Mouse (Mus musculus) CH12.LX (cell line): ENCODE measurements around the gene Hilpda. TPM values are rescaled to one million over a fixed set of nuclear protein-coding genes. Genes with fewer than 3 reads are reported as not detected.

Source experiments
- DNase-seq: peaks from one replicate; pipeline ENCODE4 v3.0.0-alpha.2; 2013; ENCODE audit errors: extremely low read depth
- H3K27ac ChIP-seq: 2 replicates; pipeline ENCODE4 v1.5.1; 2012; ENCODE audit warnings: low read depth, mild to moderate bottlenecking, control low read depth, moderate library complexity; ENCODE audit not compliant: insufficient read depth
- H3K27me3 ChIP-seq: replicated peaks from 2 replicates; pipeline ENCODE3; 2012; ENCODE audit warnings: inconsistent platforms
- H3K36me3 ChIP-seq, 2 experiments: replicated peaks in 1 of 2; 2 replicates each; pipeline versions ENCODE3 to v1.6.1; 2012; ENCODE audit warnings: inconsistent platforms in 1 of 2, low read length in 1 of 2, mild to moderate bottlenecking in 1 of 2, mixed read lengths in 1 of 2, moderate library complexity in 1 of 2; ENCODE audit not compliant: control insufficient read depth in 1 of 2, insufficient read depth in 1 of 2
- H3K4me1 ChIP-seq, 2 experiments: 2 replicates each; pipeline ENCODE4 v1.6.1; 2012; ENCODE audit warnings: inconsistent platforms in 1 of 2, moderate library complexity in 1 of 2; ENCODE audit not compliant: insufficient read depth in 2 of 2, control insufficient read depth in 1 of 2
- H3K4me2 ChIP-seq: 2 replicates; pipeline ENCODE4 v1.6.1; 2012; ENCODE audit warnings: low read depth, mild to moderate bottlenecking, control low read depth; ENCODE audit not compliant: poor library complexity, insufficient read depth, severe bottlenecking
- H3K4me3 ChIP-seq, 3 experiments: fragments of 150-350 bp in 1 of 3; sonication (generic) in 1 of 3; replicated peaks in 1 of 3; 2 replicates each; pipeline versions ENCODE3 to v1.5.1; 2011 to 2012; ENCODE audit warnings: low read depth in 2 of 3, low read length in 2 of 3, mild to moderate bottlenecking in 2 of 3, moderate library complexity in 2 of 3, control low read depth in 1 of 3, improper control_type of control experiment in 1 of 3, inconsistent platforms in 1 of 3, mixed read lengths in 1 of 3; ENCODE audit not compliant: poor library complexity in 1 of 3
- H3K79me2 ChIP-seq: replicated peaks from 2 replicates; pipeline ENCODE4 v1.6.1; 2012; ENCODE audit warnings: mild to moderate bottlenecking, moderate library complexity; ENCODE audit not compliant: control insufficient read depth, poor library complexity, insufficient read depth, severe bottlenecking; ENCODE audit errors: extremely low read depth
- H3K9ac ChIP-seq: 2 replicates; pipeline ENCODE4 v1.6.1; 2012; ENCODE audit warnings: low read depth, mild to moderate bottlenecking, control low read depth, moderate library complexity; ENCODE audit not compliant: insufficient read depth
- H3K9me3 ChIP-seq: replicated peaks from 2 replicates; pipeline ENCODE3; 2012; ENCODE audit warnings: low read length, inconsistent platforms, mixed read lengths
- BHLHE40 ChIP-seq: IDR thresholded peaks from 2 replicates; pipeline ENCODE4 v1.6.1; 2011; ENCODE audit warnings: mild to moderate bottlenecking, low read depth, low read length, improper control_type of control experiment
- CHD1 ChIP-seq: IDR thresholded peaks from 2 replicates; pipeline ENCODE4 v1.6.1; 2012; ENCODE audit warnings: low read depth, low read length, improper control_type of control experiment, inconsistent platforms
- CHD2 ChIP-seq: IDR thresholded peaks from 2 replicates; pipeline ENCODE4 v1.6.1; 2011; ENCODE audit warnings: low read length, improper control_type of control experiment
- CTCF ChIP-seq, 2 experiments: IDR thresholded peaks in 1 of 2; conservative IDR thresholded peaks in 1 of 2; 2 replicates each; pipeline ENCODE4 v1.5.1; 2011 to 2012; ENCODE audit warnings: low read depth in 2 of 2, low read length in 2 of 2, improper control_type of control experiment in 1 of 2, inconsistent platforms in 1 of 2, mild to moderate bottlenecking in 1 of 2, moderate library complexity in 1 of 2
- ELF1 ChIP-seq: IDR thresholded peaks from 2 replicates; pipeline ENCODE4 v1.6.1; 2014; ENCODE audit warnings: low read depth, mild to moderate bottlenecking, inconsistent platforms, low read length, improper control_type of control experiment
- EP300 ChIP-seq: IDR thresholded peaks from 2 replicates; pipeline ENCODE4 v1.6.1; 2011; ENCODE audit warnings: low read length, improper control_type of control experiment
- ETS1 ChIP-seq: conservative IDR thresholded peaks from 2 replicates; pipeline ENCODE4 v1.6.1; 2012; ENCODE audit warnings: low read depth, mild to moderate bottlenecking, inconsistent platforms, low read length, improper control_type of control experiment, moderate library complexity
- IRF4 ChIP-seq: IDR thresholded peaks from 2 replicates; pipeline ENCODE4 v1.6.1; 2014; ENCODE audit warnings: low read depth, mild to moderate bottlenecking, inconsistent platforms, low read length, improper control_type of control experiment
- JUN ChIP-seq: IDR thresholded peaks from 2 replicates; pipeline ENCODE4 v1.6.1; 2011; ENCODE audit warnings: low read depth, mild to moderate bottlenecking, low read length, improper control_type of control experiment, moderate library complexity; ENCODE audit not compliant: insufficient read depth
- JUND ChIP-seq: conservative IDR thresholded peaks from 2 replicates; pipeline ENCODE4 v1.6.1; 2011; ENCODE audit warnings: low read depth, low read length, improper control_type of control experiment
- KAT2A ChIP-seq: IDR thresholded peaks from 2 replicates; pipeline ENCODE4 v1.6.1; 2012; ENCODE audit warnings: low read length, improper control_type of control experiment, inconsistent platforms; ENCODE audit not compliant: insufficient replicate concordance
- MAZ ChIP-seq: IDR thresholded peaks from 2 replicates; pipeline ENCODE4 v1.6.1; 2012; ENCODE audit warnings: low read depth, mild to moderate bottlenecking, inconsistent platforms, low read length, improper control_type of control experiment, moderate library complexity
- MEF2A ChIP-seq: IDR thresholded peaks from 2 replicates; pipeline ENCODE4 v1.6.1; 2014; ENCODE audit warnings: low read depth, mild to moderate bottlenecking, inconsistent platforms, low read length, improper control_type of control experiment, borderline replicate concordance
- MYC ChIP-seq: IDR thresholded peaks from 2 replicates; pipeline ENCODE4 v1.6.1; 2011; ENCODE audit warnings: low read depth, mild to moderate bottlenecking, improper control_type of control experiment, low read length
- NELFE ChIP-seq: IDR thresholded peaks from 2 replicates; pipeline ENCODE4 v1.6.1; 2011; ENCODE audit warnings: low read depth, low read length, improper control_type of control experiment
- PAX5 ChIP-seq: IDR thresholded peaks from 2 replicates; pipeline ENCODE4 v1.6.1; 2012; ENCODE audit warnings: low read length, inconsistent platforms, mixed read lengths
- POLR2A ChIP-seq: IDR thresholded peaks from 2 replicates; pipeline ENCODE4 v1.6.1; 2011; ENCODE audit warnings: low read depth, mild to moderate bottlenecking, improper control_type of control experiment, low read length
- RCOR1 ChIP-seq: conservative IDR thresholded peaks from 2 replicates; pipeline ENCODE4 v1.6.1; 2012; ENCODE audit warnings: low read depth, mild to moderate bottlenecking, inconsistent platforms, low read length, improper control_type of control experiment
- SIN3A ChIP-seq: IDR thresholded peaks from 2 replicates; pipeline ENCODE4 v1.6.1; 2012; ENCODE audit warnings: low read length, improper control_type of control experiment, inconsistent platforms
- SMC3 ChIP-seq: IDR thresholded peaks from 2 replicates; pipeline ENCODE4 v1.6.1; 2011; ENCODE audit warnings: low read depth, low read length, improper control_type of control experiment
- TBP ChIP-seq: conservative IDR thresholded peaks from 2 replicates; pipeline ENCODE4 v1.6.1; 2011; ENCODE audit warnings: low read depth, low read length, improper control_type of control experiment
- TCF12 ChIP-seq: IDR thresholded peaks from 2 replicates; pipeline ENCODE4 v1.6.1; 2014; ENCODE audit warnings: low read depth, mild to moderate bottlenecking, inconsistent platforms, low read length, improper control_type of control experiment
- ZC3H11A ChIP-seq: IDR thresholded peaks from 2 replicates; pipeline ENCODE4 v1.6.1; 2012; ENCODE audit warnings: low read depth, mild to moderate bottlenecking, inconsistent platforms, low read length, improper control_type of control experiment
- ZKSCAN1 ChIP-seq: IDR thresholded peaks from 2 replicates; pipeline ENCODE4 v1.6.1; 2012; ENCODE audit warnings: low read depth, inconsistent platforms, low read length, improper control_type of control experiment, borderline replicate concordance
- ZNF384 ChIP-seq: IDR thresholded peaks from 2 replicates; pipeline ENCODE4 v1.6.1; 2012; ENCODE audit warnings: low read depth, low read length, improper control_type of control experiment, inconsistent platforms
- dilution Hi-C: fragments of 300-500 bp; cut with MboI; formaldehyde crosslinking; loops from 2 replicates; pipeline ENCODE4 v1.14.3; 2020; ENCODE audit warnings: low sequenced_read_pairs; ENCODE audit not compliant: extremely low pct_unique_long_range_greater_than_20kb, extremely low pct_ligation_motif_present
- in situ Hi-C: fragments of 300-500 bp; cut with MboI; formaldehyde crosslinking; loops from 3 replicates; pipeline ENCODE4 v1.14.3; 2019; ENCODE audit warnings: low sequenced_read_pairs, low pct_ligation_motif_present, low pct_unique_long_range_greater_than_20kb, mixed read lengths
- polyA plus RNA-seq: library from polyadenylated mRNA; unstranded; fragments of >175 nt; gene quantifications from 2 replicates; pipeline ENCODE4 v1.2.1, GENCODE M21; 2012; ENCODE audit warnings: low read depth; ENCODE audit not compliant: insufficient read length
- total RNA-seq, 2 experiments: library from RNA; depleted of rRNA; stranded (reverse); fragments of 300-350 nt in 1 of 2; fragments of >200 nt in 1 of 2; gene quantifications; 2 replicates each; pipeline ENCODE4 v1.2.3; 2012 to 2014

The Hilpda gene
- total and polyA plus RNA-seq, 3 experiments = 11.1 to 52.3 (median 23.7) TPM

- DNase-seq = peak; percentile 85
- Histone ChIP-seq H3K9me3 (no peaks in the 10 kb centered on the region), H3K79me2 (peaks cover 10% of the 10 kb centered on the region; the same call in 1 of the 2 replicates), H3K9ac (no peak overlapping the region), H3K4me2 (peak overlapping the region; percentile 18), H3K36me3 (peaks cover 8 to 20% of the 10 kb centered on the region in 2 experiments), H3K4me1 (peaks cover 0 to 23% of the 10 kb centered on the region in 2 experiments; a peak in 3 of 4 replicates), H3K27ac (no peak overlapping the region), H3K4me3 (peak overlapping the region in 1 of 3 experiments; percentile 28), H3K27me3 (peaks cover 7% of the 10 kb centered on the region)
- dilution Hi-C loops (no loop called here), in situ Hi-C loops (loop anchor here (10.0 kb wide), 1 partner anchor 66 kb away; no protein-coding TSS in a partner anchor)
- TF ChIP-seq SMC3 (no peak), JUND (0 out of 2 replicates have a peak, but pooled peaks have one; percentile 27), BHLHE40 (peak; percentile 70), ZNF384 (no peak), ZC3H11A (no peak), TBP (no peak), CHD1 (peak; percentile 66; the same call in 1 of the 2 replicates), ETS1 (peak; percentile 93), JUN (no peak), IRF4 (peak; percentile 90), MAZ (0 out of 2 replicates have a peak, but pooled peaks have one; percentile 63), RCOR1 (0 out of 2 replicates have a peak, but pooled peaks have one; percentile 20), TCF12 (peak; percentile 58), CTCF (conservative IDR thresholded peaks at IDR 0.05 in 1 of 2, IDR thresholded peaks at IDR 0.05 in 1 of 2; ENCODE audit: low read depth in 2 of 2, low read length in 2 of 2) (no peak), MYC (0 out of 2 replicates have a peak, but pooled peaks have one; percentile 33), SIN3A (no peak; the same call in 1 of the 2 replicates), ZKSCAN1 (no peak), PAX5 (no peak), NELFE (no peak), MEF2A (peak; percentile 67; the same call in 1 of the 2 replicates), POLR2A (no peak), EP300 (0 out of 2 replicates have a peak, but pooled peaks have one; percentile 21), KAT2A (no peak), ELF1 (peak; percentile 34; the same call in 1 of the 2 replicates), CHD2 (0 out of 2 replicates have a peak, but pooled peaks have one; percentile 27)
Measured at GRCm38 (mm10) chr6:29270961-29271360, 1.3 kb upstream of the Hilpda start.
